Mouse (Mus musculus) kidney, embryonic 15.5 days (tissue): ENCODE data around the gene Hemgn. TPM values are rescaled to one million over a fixed set of nuclear protein-coding genes. Genes with fewer than 3 reads are reported as not detected.

Source experiments
- ATAC-seq: fragments of 200-750 bp; cut with Nextera tagmentation; replicated peaks from 2 replicates; pipeline ENCODE4 v1.8.0; 2017; ENCODE audit warnings: moderate TSS enrichment; ENCODE audit not compliant: low FRiP score
- H3K27ac ChIP-seq: fragments of 300-500 bp; sonication (generic); 2 replicates; pipeline ENCODE4 v1.5.1; 2015; ENCODE audit warnings: mild to moderate bottlenecking, inconsistent platforms
- H3K27me3 ChIP-seq: fragments of 300-500 bp; sonication (generic); 2 replicates; pipeline ENCODE4 v1.6.1; 2015; ENCODE audit warnings: inconsistent platforms
- H3K36me3 ChIP-seq: fragments of 300-500 bp; sonication (generic); 2 replicates; pipeline ENCODE4 v1.6.1; 2015; ENCODE audit warnings: inconsistent platforms
- H3K4me1 ChIP-seq: fragments of 300-500 bp; sonication (generic); 2 replicates; pipeline ENCODE4 v1.6.1; 2015; ENCODE audit warnings: inconsistent platforms
- H3K4me2 ChIP-seq: fragments of 300-500 bp; sonication (generic); 2 replicates; pipeline ENCODE4 v1.6.1; 2015; ENCODE audit warnings: moderate library complexity, mild to moderate bottlenecking, inconsistent platforms
- H3K4me3 ChIP-seq: fragments of 300-500 bp; sonication (generic); replicated peaks from 2 replicates; pipeline ENCODE4 v1.5.1; 2015; ENCODE audit warnings: mild to moderate bottlenecking, inconsistent platforms
- H3K9ac ChIP-seq: fragments of 300-500 bp; sonication (generic); 2 replicates; pipeline ENCODE4 v1.6.1; 2015; ENCODE audit warnings: mild to moderate bottlenecking, inconsistent platforms
- H3K9me3 ChIP-seq: fragments of 300-500 bp; sonication (generic); replicated peaks from 2 replicates; pipeline ENCODE4 v1.6.1; 2016; ENCODE audit warnings: inconsistent platforms
- WGBS: fragments of 180-500 bp; shearing (Covaris S2); methylation state at CpG from one replicate; pipeline ENCODE4 v1.1.7; 2015; ENCODE audit warnings: mixed read lengths; 5-methylcytosine and 5-hydroxymethylcytosine counted together
- polyA plus RNA-seq: library from polyadenylated mRNA; unstranded; fragments of >200 nt; fragmentation: Nextera tagmentation; extraction: Ambion mirVana; gene quantifications from 2 replicates; pipeline ENCODE4 v1.2.1, GENCODE M21; 2015

Hemgn gene
- polyA plus RNA-seq, 1 experiment from 2014 or later = 7.1 TPM

DNA sequence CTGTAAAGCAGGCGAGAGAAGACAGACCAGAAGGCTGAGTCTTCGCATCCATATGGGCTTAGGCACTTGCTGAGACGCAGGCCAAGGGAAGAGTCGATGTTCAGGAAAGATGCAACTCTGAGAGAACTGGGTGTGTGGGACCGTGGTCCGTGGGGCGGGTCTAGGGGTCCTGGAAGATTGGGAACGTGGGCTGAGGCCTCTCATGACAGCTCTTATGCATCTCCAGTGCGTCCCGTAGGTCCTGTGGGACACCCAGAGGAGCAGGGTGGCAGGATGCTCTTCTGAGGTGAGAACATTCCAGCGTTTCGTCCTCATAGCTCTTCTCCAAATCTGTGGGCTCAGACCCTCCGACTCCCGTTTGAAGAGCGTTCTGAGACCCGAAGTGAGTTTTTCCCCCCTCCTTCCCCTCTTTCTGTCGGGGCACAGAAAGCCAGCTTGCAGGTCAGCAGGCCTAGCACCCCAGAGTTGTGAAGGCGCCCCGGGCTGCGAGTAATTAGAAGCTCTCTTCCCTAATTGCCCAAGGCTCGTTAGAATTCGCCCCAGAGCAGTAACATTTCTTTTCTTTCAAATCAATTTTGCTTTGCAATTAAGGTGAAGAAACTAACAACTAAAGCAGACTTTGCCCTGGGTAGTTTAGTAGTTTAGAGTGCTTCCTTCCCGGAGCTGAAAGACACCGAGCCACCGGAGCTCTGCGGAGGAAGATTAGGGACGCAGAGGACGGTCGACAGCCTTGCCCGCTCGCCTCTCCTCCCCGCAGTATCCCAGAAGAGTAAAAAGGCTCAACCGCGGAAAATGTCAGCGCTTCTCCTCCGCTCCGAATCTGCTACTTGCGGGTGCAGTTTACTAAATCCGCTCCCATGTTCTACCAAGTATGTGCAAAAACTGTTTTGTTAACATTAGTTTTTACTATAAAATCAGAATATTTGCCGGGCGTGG is 65.5 kb downstream of the Hemgn start:
- 2% methylated on average over 41 of the region's 41 CpGs for WGBS
- no peak for ATAC-seq
- no peaks in the 10 kb centered on the region for H3K9me3 ChIP-seq
- H3K4me3 ChIP-seq = no peak overlapping the region
- no peak overlapping the region for H3K4me2 ChIP-seq
- peaks cover 25% of the 10 kb centered on the region for H3K4me1 ChIP-seq
- H3K27me3 ChIP-seq = peaks cover 100% of the 10 kb centered on the region
- H3K27ac ChIP-seq = no peak overlapping the region
- H3K36me3 ChIP-seq = no peaks in the 10 kb centered on the region
- H3K9ac ChIP-seq = no peak overlapping the region

- H3K4me3 ChIP-seq = no peak overlapping the region
- H3K36me3 ChIP-seq = no peaks in the 10 kb centered on the region
- no peak overlapping the region for H3K27ac ChIP-seq
- H3K4me1 ChIP-seq = peaks cover 32% of the 10 kb centered on the region
- no peaks in the 10 kb centered on the region for H3K9me3 ChIP-seq
- no peak overlapping the region for H3K4me2 ChIP-seq
- H3K9ac ChIP-seq = no peak overlapping the region
- peaks cover 100% of the 10 kb centered on the region for H3K27me3 ChIP-seq
- ATAC-seq = no peak
- WGBS = 5% methylated on average over 4 of the region's 4 CpGs
Observed at GRCm38 (mm10) chr4:46347141-46347540, 66.2 kb downstream of the Hemgn start.

DNA sequence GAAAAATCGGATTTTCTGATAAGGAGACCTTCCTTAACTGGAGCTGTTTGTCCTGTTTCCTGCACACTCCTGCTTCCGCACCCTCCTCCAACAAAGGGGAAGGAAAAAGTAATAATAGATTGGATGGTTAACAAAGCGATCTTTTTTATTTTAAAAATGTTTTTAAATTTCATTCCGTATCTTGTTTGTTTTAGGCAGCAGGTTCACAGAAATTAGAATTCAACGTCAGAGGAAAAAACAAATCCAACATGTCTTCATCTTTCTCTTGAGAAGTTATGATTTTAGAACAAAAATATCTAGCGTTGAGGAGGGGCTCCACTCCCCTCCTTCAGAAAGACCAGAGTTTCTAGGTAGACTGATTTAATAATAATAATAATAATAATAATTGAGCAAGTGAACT is 67.1 kb downstream of the Hemgn start:
- WGBS = 24% methylated on average over 6 of the region's 6 CpGs
- no peak overlapping the region for H3K9ac ChIP-seq
- H3K4me3 ChIP-seq = no peak overlapping the region
- no peak for ATAC-seq
- H3K4me1 ChIP-seq = peaks cover 32% of the 10 kb centered on the region
- H3K27me3 ChIP-seq = peaks cover 100% of the 10 kb centered on the region
- H3K4me2 ChIP-seq = no peak overlapping the region
- no peaks in the 10 kb centered on the region for H3K9me3 ChIP-seq
- H3K36me3 ChIP-seq = no peaks in the 10 kb centered on the region
- no peak overlapping the region for H3K27ac ChIP-seq

GRCm38 (mm10) chr4:46345773-46346100 is 67.6 kb downstream of the Hemgn start:
- no peak overlapping the region for H3K27ac ChIP-seq
- H3K9me3 ChIP-seq = no peaks in the 10 kb centered on the region
- H3K4me3 ChIP-seq = no peak overlapping the region
- H3K9ac ChIP-seq = no peak overlapping the region
- H3K27me3 ChIP-seq = peaks cover 100% of the 10 kb centered on the region
- H3K4me1 ChIP-seq = peaks cover 32% of the 10 kb centered on the region
- H3K4me2 ChIP-seq = no peak overlapping the region
- 21% methylated on average over 3 of the region's 3 CpGs for WGBS
- no peak for ATAC-seq
- no peaks in the 10 kb centered on the region for H3K36me3 ChIP-seq

DNA sequence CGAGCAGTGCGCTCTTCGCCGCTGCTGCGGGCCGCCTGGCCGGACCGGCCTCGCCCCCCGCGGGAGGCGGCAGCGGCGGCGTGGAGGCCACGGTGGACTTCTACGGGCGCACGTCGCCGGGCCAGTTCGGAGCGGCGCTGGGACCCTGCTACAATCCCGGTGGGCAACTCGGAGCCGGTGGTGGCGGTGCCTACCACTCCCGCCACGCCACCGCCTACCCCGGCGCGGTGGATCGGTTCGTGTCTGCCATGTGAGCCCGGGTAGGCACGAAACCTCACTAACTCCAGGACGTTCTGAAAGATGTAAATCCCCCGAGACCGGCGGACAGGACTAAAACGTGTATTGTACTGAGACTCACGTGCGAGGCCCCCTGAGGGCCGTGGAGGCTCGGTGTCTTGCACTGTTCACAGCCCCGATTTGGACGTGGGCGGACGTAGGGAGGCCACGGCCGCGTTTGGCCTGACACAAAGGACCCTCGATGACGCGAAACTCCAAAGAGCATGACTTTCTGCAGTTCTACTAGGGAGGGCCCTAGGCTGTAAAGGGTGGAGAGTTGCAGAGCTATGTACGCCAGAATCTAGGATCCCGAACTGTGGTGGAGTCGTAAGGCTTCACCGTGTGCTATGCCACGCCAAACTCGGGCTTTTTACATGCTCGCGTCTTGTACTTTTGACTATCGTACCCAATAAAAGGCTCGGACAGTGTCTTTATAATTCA is 68.1 kb downstream of the Hemgn start:
- Histone ChIP-seq H3K9ac (no peak overlapping the region), H3K4me1 (peaks cover 32% of the 10 kb centered on the region), H3K4me2 (peak overlapping the region; percentile 61), H3K27ac (no peak overlapping the region), H3K36me3 (no peaks in the 10 kb centered on the region), H3K9me3 (no peaks in the 10 kb centered on the region), H3K4me3 (peak overlapping the region; percentile 41), H3K27me3 (peaks cover 100% of the 10 kb centered on the region)
- ATAC-seq = no peak
- 3% methylated on average over 67 of the region's 67 CpGs for WGBS

DNA sequence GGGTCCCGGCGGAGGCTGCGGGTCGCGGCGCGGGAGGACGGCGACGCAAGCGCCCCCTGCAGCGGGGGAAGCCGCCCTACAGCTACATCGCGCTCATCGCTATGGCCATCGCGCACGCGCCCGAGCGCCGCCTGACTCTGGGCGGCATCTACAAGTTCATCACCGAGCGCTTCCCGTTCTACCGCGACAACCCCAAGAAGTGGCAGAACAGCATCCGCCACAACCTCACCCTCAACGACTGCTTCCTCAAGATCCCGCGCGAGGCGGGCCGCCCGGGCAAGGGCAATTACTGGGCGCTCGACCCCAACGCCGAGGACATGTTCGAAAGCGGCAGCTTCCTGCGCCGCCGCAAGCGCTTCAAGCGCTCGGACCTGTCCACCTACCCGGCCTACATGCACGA is 69.0 kb downstream of the Hemgn start:
- Histone ChIP-seq H3K9ac (no peak overlapping the region), H3K4me3 (peak overlapping the region; percentile 41), H3K27ac (no peak overlapping the region), H3K36me3 (no peaks in the 10 kb centered on the region), H3K4me2 (peak overlapping the region; percentile 61), H3K4me1 (peaks cover 34% of the 10 kb centered on the region), H3K27me3 (peaks cover 100% of the 10 kb centered on the region), H3K9me3 (no peaks in the 10 kb centered on the region)
- ATAC-seq = no peak
- WGBS = under 1% methylated on average over 51 of the region's 51 CpGs

Other genes with a start within 250 kb of the Hemgn start
- 19.8 and 21.0 TPM in 2 replicates for gene Xpa, start 217.2 kb downstream of the Hemgn start, polyA plus RNA-seq
- gene Foxe1, start 69.9 kb downstream of the Hemgn start, polyA plus RNA-seq = not detected in 2 replicates
- gene Trmo, start 24.1 kb downstream of the Hemgn start, polyA plus RNA-seq = 9.7 and 11.1 TPM in 2 replicates
- 339 and 351 TPM in 2 replicates for gene Anp32b, start 37.4 kb upstream of the Hemgn start, polyA plus RNA-seq
- gene Nans, start 75.7 kb upstream of the Hemgn start, polyA plus RNA-seq = 73.0 and 82.4 TPM in 2 replicates
- gene Trim14, start 122.6 kb upstream of the Hemgn start, polyA plus RNA-seq = 1.8 and 2.7 TPM in 2 replicates
- 4.8 and 6.0 TPM in 2 replicates for gene Coro2a, start 188.7 kb upstream of the Hemgn start, polyA plus RNA-seq
- 2.8 and 3.0 TPM in 2 replicates for gene Tbc1d2, start 236.7 kb upstream of the Hemgn start, polyA plus RNA-seq